14 mouse cellular contexts compared by ENCODE assay signal in the genomic region with DNA sequence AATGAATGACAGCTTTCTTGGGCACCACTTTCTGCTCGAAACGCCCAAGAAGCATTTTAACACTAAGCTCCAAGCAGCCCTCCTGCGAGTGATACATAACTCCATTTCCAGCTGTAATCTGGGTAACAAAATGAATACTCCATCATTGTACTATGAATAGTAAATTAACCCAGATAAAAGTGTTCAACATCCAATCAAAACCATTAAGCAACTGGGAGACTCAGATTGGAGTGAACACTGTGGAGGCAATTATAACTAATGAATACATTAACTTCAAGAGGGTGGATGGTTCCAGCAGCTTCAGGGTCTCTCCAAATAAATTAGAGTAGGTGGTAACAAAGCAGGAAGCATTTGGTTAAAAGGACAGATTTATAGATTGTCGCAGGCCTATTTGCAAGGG.
"Had no signal": no experiment of that assay in that cellular context is flagged by ENCODE, and none has a peak within 500 bp of the region (broad histone marks: within the 10 kb centered on the region; RNA-seq: fewer than 3 reads in every experiment).

No protein-coding gene starts in this region.

- ATAC-seq: midbrain, embryonic 16.5 days had no signal

- DNase-seq: lung, adult 18-20 months; lung, embryonic 14.5 days; lung, postnatal 10 days; lung, postnatal 4 days; midbrain, embryonic 14.5 days; right cerebral cortex, postnatal 14 days; thymus, adult 18-20 months; thymus, postnatal 14 days; thymus, postnatal 36 days had no signal

- H3K27ac ChIP-seq: midbrain, embryonic 12.5 days; neural tube, embryonic 13.5 days; neural tube, embryonic 15.5 days had no signal

- H3K4me2 ChIP-seq: lung, embryonic 14.5 days; midbrain, embryonic 12.5 days; neural tube, embryonic 13.5 days; neural tube, embryonic 15.5 days had no signal

- H3K27me3 ChIP-seq: midbrain, embryonic 12.5 days; neural tube, embryonic 13.5 days; neural tube, embryonic 15.5 days had no signal

- H3K4me3 ChIP-seq: midbrain, embryonic 12.5 days; myocyte; neural tube, embryonic 13.5 days; neural tube, embryonic 15.5 days had no signal

- H3K36me3 ChIP-seq: midbrain, embryonic 12.5 days; neural tube, embryonic 13.5 days; neural tube, embryonic 15.5 days had no signal

- H3K9me3 ChIP-seq: midbrain, embryonic 12.5 days; neural tube, embryonic 13.5 days; neural tube, embryonic 15.5 days had no signal

- H3K9ac ChIP-seq: lung, embryonic 14.5 days; midbrain, embryonic 12.5 days; neural tube, embryonic 13.5 days; neural tube, embryonic 15.5 days had no signal

- H3K4me1 ChIP-seq: midbrain, embryonic 12.5 days had no signal
